Mouse (Mus musculus): Measurements from ENCODE around the gene Mlst8.

- TF ChIP-seq CTCF (IDR thresholded peaks at IDR 0.05; ENCODE audit: low read depth): no peak
- TF ChIP-seq EP300 (IDR thresholded peaks at IDR 0.05; ENCODE audit: low read depth): no peak
Measured at GRCm38 (mm10) chr17:24425905-24426304, 53.0 kb downstream of the Mlst8 start.

All from liver, postnatal 0 days (tissue).